Mouse (Mus musculus) hindbrain, embryonic 14.5 days (tissue): ENCODE measurements around the gene Olfr16. TPM values are rescaled to one million over a fixed set of nuclear protein-coding genes. Genes with fewer than 3 reads are reported as not detected.

Source experiments
- ATAC-seq: fragments of 200-750 bp; cut with Nextera tagmentation; 2 replicates; pipeline ENCODE4 v1.8.0; 2017; ENCODE audit warnings: moderate number of reproducible peaks, mild to moderate bottlenecking, moderate TSS enrichment, moderate library complexity; ENCODE audit not compliant: low FRiP score
- DNase-seq: peaks from one replicate; pipeline ENCODE4 v3.0.0-alpha.2; 2015; ENCODE audit warnings: low spot score
- H3K27ac ChIP-seq: fragments of 300-500 bp; sonication (generic); 2 replicates; pipeline ENCODE4 v1.5.1; 2014; ENCODE audit warnings: mild to moderate bottlenecking, moderate library complexity
- H3K27me3 ChIP-seq: fragments of 300-500 bp; sonication (generic); 2 replicates; pipeline ENCODE4 v1.6.1; 2014; ENCODE audit warnings: mild to moderate bottlenecking, low read length, mixed read lengths; ENCODE audit not compliant: control insufficient read depth, insufficient read depth
- H3K36me3 ChIP-seq: fragments of 300-500 bp; sonication (generic); replicated peaks from 2 replicates; pipeline ENCODE4 v1.6.1; 2014; ENCODE audit not compliant: control insufficient read depth, insufficient read depth
- H3K4me1 ChIP-seq: fragments of 300-500 bp; sonication (generic); replicated peaks from 2 replicates; pipeline ENCODE4 v1.6.1; 2014; ENCODE audit warnings: antibody characterized with exemption, low read length, mixed read lengths; ENCODE audit not compliant: control insufficient read depth, insufficient read depth
- H3K4me2 ChIP-seq: fragments of 300-500 bp; sonication (generic); replicated peaks from 2 replicates; pipeline ENCODE4 v1.6.1; 2014; ENCODE audit warnings: mild to moderate bottlenecking, moderate library complexity
- H3K4me3 ChIP-seq: fragments of 300-500 bp; sonication (generic); replicated peaks from 2 replicates; pipeline ENCODE4 v1.5.1; 2014; ENCODE audit warnings: mild to moderate bottlenecking, low read length
- H3K9ac ChIP-seq: fragments of 300-500 bp; sonication (generic); 2 replicates; pipeline ENCODE4 v1.6.1; 2014
- H3K9me3 ChIP-seq: fragments of 300-500 bp; sonication (generic); 2 replicates; pipeline ENCODE4 v1.6.1; 2016; ENCODE audit warnings: low read length; ENCODE audit not compliant: control insufficient read depth
- WGBS: fragments of 180-500 bp; shearing (Covaris S2); extraction: QIAGEN DNeasy Blood & Tissue Kit; methylation state at CpG from one replicate; pipeline ENCODE4 v1.1.7; 2014; 5-methylcytosine and 5-hydroxymethylcytosine counted together
- polyA plus RNA-seq: library from polyadenylated mRNA; unstranded; fragments of >200 nt; fragmentation: Nextera tagmentation; extraction: Ambion mirVana; gene quantifications from 2 replicates; pipeline ENCODE4 v1.2.1, GENCODE M21; 2014

The Olfr16 gene
- polyA plus RNA-seq, 1 experiment from 2014 or later, result not detected

GRCm38 (mm10) chr1:172990635-172991009 lies 40.4 kb downstream of the Olfr16 start:
- Histone ChIP-seq H3K9me3 (no peaks in the 10 kb centered on the region), H3K27ac (no peak overlapping the region), H3K36me3 (no peaks in the 10 kb centered on the region), H3K27me3 (no peaks in the 10 kb centered on the region), H3K4me3 (no peak overlapping the region), H3K4me2 (no peak overlapping the region), H3K4me1 (no peaks in the 10 kb centered on the region), H3K9ac (no peak overlapping the region)
- ATAC-seq, result no peak
- WGBS, result 82% methylated on average over 3 of the region's 3 CpGs
- DNase-seq, result no peak

Other genes with a start within 250 kb of the Olfr16 start
- gene Apcs, start 55.4 kb upstream of the Olfr16 start, polyA plus RNA-seq, result not detected in 2 replicates
- gene Olfr1408, start 187.0 kb downstream of the Olfr16 start, polyA plus RNA-seq, result not detected in 2 replicates
- gene Olfr1406, start 240.2 kb downstream of the Olfr16 start, polyA plus RNA-seq, result not detected in 2 replicates
- gene Olfr218, start 247.4 kb downstream of the Olfr16 start, polyA plus RNA-seq, result not detected in 2 replicates